In genomic region chr4:129987825-129988504, GRCm38 (mm10) we compare ENCODE assay signal across 8 mouse cellular contexts. TPM values are rescaled to one million over a fixed set of nuclear protein-coding genes. Genes with fewer than 3 reads are reported as not detected.
DNase-seq lines count a peak whose midpoint lies in the region; ATAC-seq and TF ChIP-seq lines count a peak whose summit lies in the region.

No protein-coding gene starts in this region.

- peak overlapping the region; percentile 71 for H3K4me3 ChIP-seq in cortical plate, adult 2 months (ENCODE audit: insufficient read depth, low read length)
- peak overlapping the region; percentile 61 for H3K4me3 ChIP-seq in heart, embryonic 13.5 days
- H3K4me3 ChIP-seq in megakaryocyte, embryonic 14.5 days (replicated peaks) = peak overlapping the region; percentile 86

- no peak overlapping the region for H3K27ac ChIP-seq in cortical plate, adult 2 months (ENCODE audit: insufficient read depth, low read length)
- no peak overlapping the region for H3K27ac ChIP-seq in heart, embryonic 13.5 days (replicated peaks)

- peak; percentile 56 for DNase-seq in right cerebral cortex, postnatal 14 days
- no peak for DNase-seq in right cerebral cortex, postnatal 36 days (ENCODE audit: low spot score in 2 of 2)
- DNase-seq in kidney, postnatal 4 days = peak; percentile 62 to 69
- DNase-seq in splenic B cell, adult 2 months (ENCODE audit: low read depth, low spot score) = peak; percentile 66
- DNase-seq in layer of hippocampus, postnatal 36 days = no peak

- H3K9ac ChIP-seq in heart, embryonic 13.5 days = peak overlapping the region; percentile 77

- H3K9me3 ChIP-seq in heart, embryonic 13.5 days = no peaks in the 10 kb centered on the region
- 0 out of 2 replicates have a peak, but pooled peaks cover 6% of the 10 kb centered on the region for H3K9me3 ChIP-seq in megakaryocyte, embryonic 14.5 days

- no peak for ATAC-seq in heart, embryonic 13.5 days (ENCODE audit: extremely low read depth, insufficient number of reproducible peaks, low FRiP score, low TSS enrichment)

- peak overlapping the region; percentile 88 for H3K4me2 ChIP-seq in heart, embryonic 13.5 days

- H3K36me3 ChIP-seq in heart, embryonic 13.5 days = no peaks in the 10 kb centered on the region
- no peaks in the 10 kb centered on the region for H3K36me3 ChIP-seq in megakaryocyte, embryonic 14.5 days (replicated peaks; ENCODE audit: low read length)
- no peaks in the 10 kb centered on the region for H3K36me3 ChIP-seq in splenic B cell, adult 2 months (ENCODE audit: control insufficient read depth, insufficient read depth, low read length, poor library complexity, severe bottlenecking)

- peaks cover 84% of the 10 kb centered on the region for H3K27me3 ChIP-seq in heart, embryonic 13.5 days (replicated peaks)
- peaks cover 97% of the 10 kb centered on the region for H3K27me3 ChIP-seq in megakaryocyte, embryonic 14.5 days (replicated peaks)
- peaks cover 3% of the 10 kb centered on the region; the same call in 1 of the 2 replicates for H3K27me3 ChIP-seq in splenic B cell, adult 2 months (ENCODE audit: control insufficient read depth, insufficient read depth, low read length, poor library complexity, severe bottlenecking)

- WGBS in heart, embryonic 13.5 days = under 1% methylated on average over 52 of the region's 53 CpGs

- peaks cover 8% of the 10 kb centered on the region; the same call in 1 of the 2 replicates for H3K4me1 ChIP-seq in cortical plate, adult 2 months (ENCODE audit: control insufficient read depth, insufficient read depth, low read length)
- peaks cover 48% of the 10 kb centered on the region for H3K4me1 ChIP-seq in heart, embryonic 13.5 days
- H3K4me1 ChIP-seq in megakaryocyte, embryonic 14.5 days = peaks cover 46% of the 10 kb centered on the region

- no peak for TF ChIP-seq POLR2A in cortical plate, adult 2 months (IDR thresholded peaks at IDR 0.05; ENCODE audit: extremely low read depth, insufficient read depth, low read length)

- TF ChIP-seq CTCF in cortical plate, adult 2 months (IDR thresholded peaks at IDR 0.05; ENCODE audit: extremely low read depth, insufficient read depth, low read length) = no peak

RNA-seq across cellular contexts. Expression of gene Adgrb2, which starts 3.3 kb away (rescaled TPM):
- 306 and 345 TPM in 2 replicates for polyA plus RNA-seq in cortical plate, adult 2 months (2012; rRNA removed)
- polyA plus RNA-seq in heart, embryonic 13.5 days (2015; fragmentation: Nextera tagmentation; extraction: Ambion mirVana) = 1.4 and 1.6 TPM in 2 replicates
- polyA plus RNA-seq in megakaryocyte, embryonic 14.5 days (2012; ENCODE audit: insufficient read depth, low replicate concordance) = 2.6 and 11.0 TPM in 2 replicates
- 100 to 1,000 TPM; 529 to 570 TPM for total RNA-seq in layer of hippocampus, postnatal 36 days (2021)

RNA-seq across cellular contexts. Expression of gene Spocd1, which starts 58.9 kb away (rescaled TPM):
- 0.13 and 0.28 TPM in 2 replicates for polyA plus RNA-seq in cortical plate, adult 2 months (2012; rRNA removed)
- 0.19 and 0.34 TPM in 2 replicates for polyA plus RNA-seq in heart, embryonic 13.5 days (2015; fragmentation: Nextera tagmentation; extraction: Ambion mirVana)
- 0.43 TPM in 1 of 2 replicates, not detected in the other for polyA plus RNA-seq in megakaryocyte, embryonic 14.5 days (2012; ENCODE audit: insufficient read depth, low replicate concordance)
- under 1 TPM; 0.51 to 0.55 TPM for total RNA-seq in layer of hippocampus, postnatal 36 days (2021)

RNA-seq across cellular contexts. Expression of gene Col16a1, which starts 59.7 kb away (rescaled TPM):
- 35.6 and 41.0 TPM in 2 replicates for polyA plus RNA-seq in cortical plate, adult 2 months (2012; rRNA removed)
- polyA plus RNA-seq in heart, embryonic 13.5 days (2015; fragmentation: Nextera tagmentation; extraction: Ambion mirVana) = 26.9 and 30.4 TPM in 2 replicates
- 5.1 and 5.5 TPM in 2 replicates for polyA plus RNA-seq in megakaryocyte, embryonic 14.5 days (2012; ENCODE audit: insufficient read depth, low replicate concordance)
- total RNA-seq in layer of hippocampus, postnatal 36 days (2021) = 10 to 100 TPM; 12.4 to 16.3 TPM

Comparison
In these comparisons a context has a peak if more than half of its experiments do, and no peak if none do; other contexts are left out.
1. DNase-seq: peak in right cerebral cortex, postnatal 14 days (single experiment), kidney, postnatal 4 days (2 of 2) and splenic B cell, adult 2 months (single experiment); none in right cerebral cortex, postnatal 36 days (0 of 2) and layer of hippocampus, postnatal 36 days (0 of 2).
2. RNA of gene Adgrb2, which starts 3.3 kb away (polyA plus RNA-seq): 306 to 345 TPM in cortical plate, adult 2 months; 2.6 to 11.0 TPM in megakaryocyte, embryonic 14.5 days and 1.4 to 1.6 TPM in heart, embryonic 13.5 days; every median in the first group is over 10 times any median in the second.
3. Peak in every context shown above with its lines, with median percentiles within 50 percentile points of each other: H3K4me3 ChIP-seq.